Mouse (Mus musculus): ENCODE data around the gene Vps25. TPM values are rescaled to one million over a fixed set of nuclear protein-coding genes. Genes with fewer than 3 reads are reported as not detected.

Gene Vps25
- total and polyA plus RNA-seq, 2 experiments from 2014 or later: 82.1 to 137 TPM

DNA sequence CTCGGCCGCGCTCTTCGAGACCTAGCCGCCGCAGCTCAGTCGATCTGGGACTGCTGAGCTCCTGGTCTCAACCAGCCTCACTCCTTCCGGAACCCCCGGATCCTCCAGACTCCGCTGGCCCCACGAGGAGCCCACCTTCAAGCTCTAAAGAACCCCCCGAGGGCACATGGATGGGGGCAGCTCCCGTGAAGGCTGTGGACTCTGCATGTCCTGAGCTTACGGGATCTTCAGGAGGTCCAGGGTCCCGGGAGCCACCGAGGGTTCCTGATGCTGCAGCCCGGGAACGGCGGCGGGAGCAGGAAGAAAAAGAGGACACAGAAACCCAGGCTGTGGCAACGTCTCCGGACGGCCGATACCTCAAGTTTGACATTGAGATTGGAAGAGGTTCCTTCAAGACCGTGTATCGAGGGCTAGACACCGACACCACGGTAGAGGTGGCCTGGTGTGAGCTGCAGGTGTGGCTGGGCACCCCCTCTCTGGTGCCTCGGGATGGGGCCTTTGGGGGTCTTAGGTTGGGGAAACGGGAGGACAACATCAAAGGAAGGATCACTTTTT lies 7.4 kb downstream of the Vps25 start:
- TF ChIP-seq CTCF (IDR thresholded peaks at IDR 0.05; ENCODE audit: low read depth): no peak
- 1% methylated on average over 30 of the region's 30 CpGs for WGBS
- H3K27ac ChIP-seq: peak overlapping the region; percentile 41; the same call in 1 of the 2 replicates
- peaks cover 20% of the 10 kb centered on the region for H3K4me1 ChIP-seq (ENCODE audit: insufficient read depth, low read length)
- H3K27me3 ChIP-seq (ENCODE audit: insufficient read depth, low read length): peaks cover 11% of the 10 kb centered on the region; the same call in 1 of the 2 replicates
- no peak for DNase-seq (ENCODE audit: low spot score)
- peak overlapping the region; percentile 63 for H3K9ac ChIP-seq (replicated peaks; ENCODE audit: low read length)
- peak overlapping the region; percentile 97 for H3K4me2 ChIP-seq (ENCODE audit: low read depth, low read length)
- H3K4me3 ChIP-seq (ENCODE audit: low read length): peak overlapping the region; percentile 42
- ATAC-seq: 0 out of 2 replicates have a peak, but pooled peaks have one; percentile 16
- no peaks in the 10 kb centered on the region for H3K9me3 ChIP-seq (ENCODE audit: low read length)
- peaks cover 11% of the 10 kb centered on the region; the same call in 1 of the 2 replicates for H3K36me3 ChIP-seq (ENCODE audit: insufficient read depth, low read length)

DNA sequence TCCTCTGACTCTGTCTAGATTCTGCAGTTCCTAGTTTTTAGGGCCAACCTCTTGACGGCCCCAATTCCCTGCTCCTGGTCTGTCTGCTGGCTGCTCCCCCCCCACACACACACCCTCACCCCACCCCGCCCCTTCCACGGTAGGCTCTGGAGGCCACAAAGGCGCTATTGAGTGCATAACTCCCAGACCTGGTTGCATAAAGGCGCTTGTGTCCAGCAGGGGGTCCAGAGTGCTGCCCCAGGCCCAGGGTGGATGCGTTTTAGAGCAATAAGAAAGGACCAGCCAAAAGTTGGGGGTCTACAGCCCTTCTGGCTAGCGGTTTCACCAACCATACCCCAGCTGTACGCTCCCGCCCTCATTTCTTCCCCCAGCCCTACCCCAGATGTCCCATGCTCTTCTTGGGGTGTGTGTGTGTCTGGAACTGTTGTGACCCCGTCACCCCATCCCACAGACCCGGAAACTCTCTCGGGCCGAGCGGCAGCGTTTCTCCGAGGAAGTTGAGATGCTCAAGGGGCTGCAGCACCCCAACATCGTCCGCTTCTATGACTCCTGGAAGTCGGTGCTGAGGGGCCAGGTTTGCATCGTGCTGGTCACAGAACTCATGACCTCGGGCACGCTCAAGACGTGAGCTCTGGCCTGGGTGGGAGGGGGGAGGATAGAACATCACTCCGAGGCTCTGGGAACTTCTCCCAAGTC lies 8.9 kb downstream of the Vps25 start:
- WGBS: 2% methylated on average over 24 of the region's 24 CpGs
- H3K9me3 ChIP-seq (ENCODE audit: low read length): no peaks in the 10 kb centered on the region
- TF ChIP-seq CTCF (IDR thresholded peaks at IDR 0.05; ENCODE audit: low read depth): no peak
- peaks cover 15% of the 10 kb centered on the region for H3K27me3 ChIP-seq (ENCODE audit: insufficient read depth, low read length)
- 0 out of 2 replicates have a peak overlapping the region, but pooled peaks have one; percentile 27 for H3K4me2 ChIP-seq (ENCODE audit: low read depth, low read length)
- peaks cover 9% of the 10 kb centered on the region; the same call in 1 of the 2 replicates for H3K36me3 ChIP-seq (ENCODE audit: insufficient read depth, low read length)
- H3K27ac ChIP-seq: no peak overlapping the region
- ATAC-seq: no peak
- DNase-seq (ENCODE audit: low spot score): no peak
- peaks cover 20% of the 10 kb centered on the region for H3K4me1 ChIP-seq (ENCODE audit: insufficient read depth, low read length)
- no peak overlapping the region; the same call in 1 of the 2 replicates for H3K9ac ChIP-seq (replicated peaks; ENCODE audit: low read length)
- no peak overlapping the region for H3K4me3 ChIP-seq (ENCODE audit: low read length)

DNA sequence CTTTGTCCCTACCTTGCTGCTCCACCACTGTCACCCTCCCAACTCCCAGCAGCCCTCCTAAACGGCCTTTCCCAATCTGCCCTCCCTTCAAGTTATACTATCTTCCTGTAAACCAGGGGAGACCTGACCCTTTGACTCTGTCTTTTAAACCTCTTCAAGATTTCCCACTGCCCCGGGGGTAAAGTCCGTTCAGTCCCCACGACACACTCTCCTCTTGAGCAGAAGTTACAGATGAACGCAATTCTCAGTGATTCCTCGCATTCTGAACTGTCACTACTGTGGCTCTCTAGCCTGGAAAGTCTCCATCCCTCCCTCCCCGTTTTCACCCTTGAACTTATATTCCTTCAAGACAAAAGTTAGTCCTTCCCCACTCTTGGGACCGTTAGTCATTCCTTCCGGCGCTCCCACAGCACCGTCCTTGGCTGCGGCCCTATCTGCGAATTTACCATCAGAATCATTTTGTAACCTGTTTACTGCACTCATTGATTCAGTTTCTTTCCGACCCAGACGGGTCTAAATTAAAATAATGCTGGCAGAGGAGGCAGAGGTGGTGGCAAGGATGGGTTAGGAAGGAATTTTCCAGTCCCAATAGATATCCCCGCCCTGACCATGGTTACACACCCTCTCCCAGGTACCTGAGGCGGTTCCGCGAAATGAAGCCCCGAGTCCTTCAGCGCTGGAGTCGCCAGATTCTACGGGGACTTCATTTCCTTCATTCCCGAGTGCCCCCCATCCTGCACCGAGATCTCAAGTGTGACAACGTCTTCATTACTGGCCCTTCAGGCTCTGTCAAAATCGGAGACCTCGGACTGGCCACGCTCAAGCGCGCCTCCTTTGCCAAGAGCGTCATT lies 9.9 kb downstream of the Vps25 start:
- ATAC-seq: no peak
- Histone ChIP-seq H3K36me3 (ENCODE audit: insufficient read depth, low read length) (0 out of 2 replicates have a peak, but pooled peaks cover 5% of the 10 kb centered on the region), H3K27ac (no peak overlapping the region), H3K9me3 (ENCODE audit: low read length) (no peaks in the 10 kb centered on the region), H3K4me2 (ENCODE audit: low read depth, low read length) (no peak overlapping the region), H3K27me3 (ENCODE audit: insufficient read depth, low read length) (peaks cover 15% of the 10 kb centered on the region), H3K9ac (replicated peaks; ENCODE audit: low read length) (no peak overlapping the region), H3K4me3 (ENCODE audit: low read length) (no peak overlapping the region), H3K4me1 (ENCODE audit: insufficient read depth, low read length) (peaks cover 20% of the 10 kb centered on the region)
- WGBS: 6% methylated on average over 32 of the region's 32 CpGs
- no peak for TF ChIP-seq CTCF (IDR thresholded peaks at IDR 0.05; ENCODE audit: low read depth)
- DNase-seq (ENCODE audit: low spot score): no peak

DNA sequence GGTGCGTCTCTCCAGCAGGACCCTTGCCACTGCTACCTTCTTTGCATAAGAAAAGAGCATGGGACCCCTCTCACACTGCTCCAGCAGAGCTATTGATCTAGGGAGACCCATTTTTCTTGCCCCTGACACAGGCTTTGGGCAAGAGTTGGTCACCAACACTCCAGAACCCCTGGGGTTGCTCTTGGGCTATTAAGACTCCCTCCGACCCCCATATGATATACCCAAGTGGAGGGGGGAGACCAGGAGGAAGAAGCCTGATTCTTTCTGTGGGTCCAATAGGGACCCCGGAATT lies 10.4 kb downstream of the Vps25 start:
- peaks cover 20% of the 10 kb centered on the region for H3K4me1 ChIP-seq (ENCODE audit: insufficient read depth, low read length)
- 0 out of 2 replicates have a peak, but pooled peaks cover 1% of the 10 kb centered on the region for H3K36me3 ChIP-seq (ENCODE audit: insufficient read depth, low read length)
- H3K4me3 ChIP-seq (ENCODE audit: low read length): no peak overlapping the region
- no peak overlapping the region for H3K9ac ChIP-seq (replicated peaks; ENCODE audit: low read length)
- H3K9me3 ChIP-seq (ENCODE audit: low read length): no peaks in the 10 kb centered on the region
- WGBS: 11% methylated on average over 3 of the region's 3 CpGs
- no peak overlapping the region for H3K4me2 ChIP-seq (ENCODE audit: low read depth, low read length)
- TF ChIP-seq CTCF (IDR thresholded peaks at IDR 0.05; ENCODE audit: low read depth): no peak
- no peak for ATAC-seq
- H3K27me3 ChIP-seq (ENCODE audit: insufficient read depth, low read length): peaks cover 15% of the 10 kb centered on the region
- no peak overlapping the region for H3K27ac ChIP-seq
- DNase-seq (ENCODE audit: low spot score): no peak

DNA sequence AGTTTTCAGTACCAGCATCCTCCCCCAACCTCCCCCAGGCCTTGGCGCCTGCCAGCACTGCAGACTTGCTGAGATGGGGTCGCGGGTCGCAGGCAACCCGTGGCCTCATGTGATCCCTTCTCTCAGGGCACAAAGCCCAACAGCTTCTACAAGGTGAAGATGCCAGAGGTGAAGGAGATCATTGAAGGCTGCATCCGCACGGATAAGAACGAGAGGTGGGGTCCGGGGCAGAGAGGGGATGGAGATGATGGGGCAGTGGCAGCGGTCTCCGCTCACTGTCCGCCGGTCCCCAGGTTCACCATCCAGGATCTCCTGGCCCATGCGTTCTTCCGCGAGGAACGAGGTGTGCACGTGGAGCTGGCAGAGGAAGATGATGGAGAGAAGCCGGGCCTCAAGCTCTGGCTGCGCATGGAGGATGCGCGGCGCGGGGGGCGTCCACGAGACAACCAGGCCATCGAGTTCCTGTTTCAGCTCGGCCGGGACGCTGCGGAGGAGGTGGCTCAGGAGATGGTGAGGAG lies 11.5 kb downstream of the Vps25 start:
- peak overlapping the region; percentile 53 for H3K4me2 ChIP-seq (ENCODE audit: low read depth, low read length)
- no peak for TF ChIP-seq CTCF (IDR thresholded peaks at IDR 0.05; ENCODE audit: low read depth)
- ATAC-seq (no peak), DNase-seq (ENCODE audit: low spot score) (peak; percentile 11)
- H3K4me3 ChIP-seq (ENCODE audit: low read length): peak overlapping the region; percentile 29
- H3K27ac ChIP-seq: no peak overlapping the region
- WGBS: 3% methylated on average over 31 of the region's 31 CpGs
- H3K9ac ChIP-seq (replicated peaks; ENCODE audit: low read length): peak overlapping the region; percentile 25; the same call in 1 of the 2 replicates
- peaks cover 18% of the 10 kb centered on the region for H3K4me1 ChIP-seq (ENCODE audit: insufficient read depth, low read length)
- no peaks in the 10 kb centered on the region for H3K9me3 ChIP-seq (ENCODE audit: low read length)
- H3K27me3 ChIP-seq (ENCODE audit: insufficient read depth, low read length): peaks cover 15% of the 10 kb centered on the region
- no peaks in the 10 kb centered on the region for H3K36me3 ChIP-seq (ENCODE audit: insufficient read depth, low read length)

DNA sequence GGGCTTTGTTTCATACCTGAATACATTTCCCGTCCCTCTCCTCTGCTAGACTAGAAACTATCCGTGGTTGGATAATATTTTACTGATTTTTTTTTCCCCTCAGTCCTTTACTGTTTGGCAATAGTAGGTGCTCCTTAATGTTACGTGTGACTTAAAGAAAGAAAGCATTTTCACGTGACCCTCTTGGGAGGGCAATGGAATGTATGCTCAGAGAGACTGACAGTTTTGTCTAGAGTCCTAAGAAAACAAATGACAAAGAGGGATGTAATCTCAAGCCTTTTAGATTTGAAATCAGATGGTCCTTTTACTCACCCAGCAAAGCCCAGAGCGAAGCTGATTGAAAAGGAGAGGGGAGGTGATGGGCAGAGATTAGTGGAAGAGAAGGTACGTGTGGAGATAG lies 12.4 kb downstream of the Vps25 start:
- WGBS: 23% methylated on average over 6 of the region's 6 CpGs
- Histone ChIP-seq H3K4me1 (ENCODE audit: insufficient read depth, low read length) (peaks cover 9% of the 10 kb centered on the region), H3K4me2 (ENCODE audit: low read depth, low read length) (peak overlapping the region; percentile 53), H3K27me3 (ENCODE audit: insufficient read depth, low read length) (peaks cover 15% of the 10 kb centered on the region), H3K27ac (no peak overlapping the region), H3K9ac (replicated peaks; ENCODE audit: low read length) (no peak overlapping the region), H3K9me3 (ENCODE audit: low read length) (no peaks in the 10 kb centered on the region), H3K36me3 (ENCODE audit: insufficient read depth, low read length) (no peaks in the 10 kb centered on the region), H3K4me3 (ENCODE audit: low read length) (no peak overlapping the region)
- no peak for TF ChIP-seq CTCF (IDR thresholded peaks at IDR 0.05; ENCODE audit: low read depth)
- ATAC-seq: no peak
- no peak for DNase-seq (ENCODE audit: low spot score)

Measured in hindbrain, postnatal 0 days (tissue).